Mouse (Mus musculus) intestine, embryonic 16.5 days (tissue): Measurements from ENCODE around the gene AC170998.1. TPM values are rescaled to one million over a fixed set of nuclear protein-coding genes. Genes with fewer than 3 reads are reported as not detected.

Source experiments
- ATAC-seq: fragments of 200-750 bp; cut with Nextera tagmentation; 2 replicates; pipeline ENCODE4 v1.8.0; 2017; ENCODE audit warnings: moderate TSS enrichment, moderate library complexity
- H3K27ac ChIP-seq: fragments of 300-500 bp; sonication (generic); 2 replicates; pipeline ENCODE4 v1.5.1; 2014; ENCODE audit warnings: mild to moderate bottlenecking, low read length
- H3K27me3 ChIP-seq: fragments of 300-500 bp; sonication (generic); replicated peaks from 2 replicates; pipeline ENCODE4 v1.6.1; 2014; ENCODE audit warnings: low read length, control low read depth, mixed read lengths; ENCODE audit not compliant: control insufficient read depth, insufficient read depth
- H3K36me3 ChIP-seq: fragments of 300-500 bp; sonication (generic); 2 replicates; pipeline ENCODE4 v1.6.1; 2014; ENCODE audit warnings: low read length, control low read depth; ENCODE audit not compliant: control insufficient read depth, insufficient read depth
- H3K4me1 ChIP-seq: fragments of 300-500 bp; sonication (generic); 2 replicates; pipeline ENCODE4 v1.6.1; 2014; ENCODE audit warnings: low read length, control low read depth, mixed read lengths; ENCODE audit not compliant: control insufficient read depth, insufficient read depth
- H3K4me2 ChIP-seq: fragments of 300-500 bp; sonication (generic); 2 replicates; pipeline ENCODE4 v1.6.1; 2014; ENCODE audit warnings: low read depth, low read length, control low read depth
- H3K4me3 ChIP-seq: fragments of 300-500 bp; sonication (generic); 2 replicates; pipeline ENCODE4 v1.5.1; 2014; ENCODE audit warnings: mild to moderate bottlenecking, low read length
- H3K9ac ChIP-seq: fragments of 300-500 bp; sonication (generic); 2 replicates; pipeline ENCODE4 v1.6.1; 2014; ENCODE audit warnings: low read depth, low read length
- H3K9me3 ChIP-seq: fragments of 300-500 bp; sonication (generic); 2 replicates; pipeline ENCODE4 v1.6.1; 2016; ENCODE audit warnings: low read length, control low read depth; ENCODE audit not compliant: control insufficient read depth
- WGBS: fragments of 180-500 bp; shearing (Covaris S2); extraction: QIAGEN DNeasy Blood & Tissue Kit; methylation state at CpG from one replicate; pipeline ENCODE4 v1.1.7; 2014; 5-methylcytosine and 5-hydroxymethylcytosine counted together
- polyA plus RNA-seq: library from polyadenylated mRNA; unstranded; fragments of >200 nt; fragmentation: Nextera tagmentation; extraction: Ambion mirVana; gene quantifications from 2 replicates; pipeline ENCODE4 v1.2.1, GENCODE M21; 2015

Gene AC170998.1
- polyA plus RNA-seq, 1 experiment from 2014 or later: 2.1 TPM

DNA sequence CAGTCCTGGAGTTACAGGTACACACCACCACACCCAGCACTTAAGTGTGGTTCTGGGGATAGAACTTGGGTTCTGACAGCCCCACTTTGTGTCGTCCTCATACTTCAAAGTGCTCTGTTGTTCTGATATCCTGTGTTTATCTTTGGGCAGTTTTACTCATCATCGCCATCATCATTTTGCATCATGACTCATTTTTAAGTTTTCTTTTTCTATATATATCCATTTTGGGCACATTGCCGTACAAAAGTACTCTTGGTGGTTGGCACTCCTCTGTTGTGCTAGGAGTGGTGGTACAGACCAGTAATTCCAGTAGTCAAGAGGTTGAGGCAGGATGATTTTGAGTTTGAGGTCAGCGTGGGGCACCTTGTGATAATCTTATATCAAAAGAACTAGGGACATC is 24.7 kb upstream of the AC170998.1 start:
- no peak overlapping the region for H3K4me3 ChIP-seq
- WGBS: 87% methylated on average over 4 of the region's 4 CpGs
- no peaks in the 10 kb centered on the region for H3K9me3 ChIP-seq
- no peak overlapping the region for H3K4me2 ChIP-seq
- H3K27me3 ChIP-seq: no peaks in the 10 kb centered on the region
- no peak for ATAC-seq
- no peak overlapping the region for H3K27ac ChIP-seq
- no peak overlapping the region for H3K9ac ChIP-seq
- H3K4me1 ChIP-seq: peaks cover 33% of the 10 kb centered on the region
- no peaks in the 10 kb centered on the region for H3K36me3 ChIP-seq

- 76% methylated on average over 3 of the region's 3 CpGs for WGBS
- Histone ChIP-seq H3K27ac (no peak overlapping the region), H3K4me2 (no peak overlapping the region), H3K4me1 (peaks cover 27% of the 10 kb centered on the region), H3K9ac (no peak overlapping the region), H3K36me3 (no peaks in the 10 kb centered on the region), H3K4me3 (no peak overlapping the region), H3K27me3 (no peaks in the 10 kb centered on the region), H3K9me3 (no peaks in the 10 kb centered on the region)
- ATAC-seq: peak; percentile 71
Measured at GRCm38 (mm10) chr17:28701737-28702136, 24.1 kb upstream of the AC170998.1 start.

DNA sequence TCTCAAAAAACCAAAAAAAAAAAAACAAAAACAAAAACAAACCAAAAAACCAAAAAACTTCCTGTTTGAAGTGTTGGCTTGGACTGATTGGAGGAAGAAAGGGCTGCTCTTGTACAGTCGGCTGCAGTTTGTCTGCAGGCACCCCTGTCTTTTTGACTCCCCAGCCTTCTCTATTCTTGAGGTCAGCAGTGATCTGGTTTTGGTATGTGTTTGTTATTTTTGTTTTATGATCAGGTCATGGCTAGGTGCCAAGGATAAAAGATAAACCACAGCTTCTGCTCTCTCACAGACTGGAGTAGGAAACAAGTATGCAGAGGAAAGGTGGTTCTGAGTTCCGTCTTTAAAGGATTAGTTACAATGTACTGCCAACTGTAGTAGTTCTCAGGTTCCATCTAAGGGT is 23.2 kb upstream of the AC170998.1 start:
- ATAC-seq: no peak
- H3K9ac ChIP-seq: no peak overlapping the region
- no peak overlapping the region for H3K27ac ChIP-seq
- no peak overlapping the region for H3K4me2 ChIP-seq
- H3K36me3 ChIP-seq: no peaks in the 10 kb centered on the region
- no peak overlapping the region for H3K4me3 ChIP-seq
- no peaks in the 10 kb centered on the region for H3K27me3 ChIP-seq
- WGBS: 58% methylated on average over 2 of the region's 2 CpGs
- no peaks in the 10 kb centered on the region for H3K9me3 ChIP-seq
- H3K4me1 ChIP-seq: peaks cover 28% of the 10 kb centered on the region

DNA sequence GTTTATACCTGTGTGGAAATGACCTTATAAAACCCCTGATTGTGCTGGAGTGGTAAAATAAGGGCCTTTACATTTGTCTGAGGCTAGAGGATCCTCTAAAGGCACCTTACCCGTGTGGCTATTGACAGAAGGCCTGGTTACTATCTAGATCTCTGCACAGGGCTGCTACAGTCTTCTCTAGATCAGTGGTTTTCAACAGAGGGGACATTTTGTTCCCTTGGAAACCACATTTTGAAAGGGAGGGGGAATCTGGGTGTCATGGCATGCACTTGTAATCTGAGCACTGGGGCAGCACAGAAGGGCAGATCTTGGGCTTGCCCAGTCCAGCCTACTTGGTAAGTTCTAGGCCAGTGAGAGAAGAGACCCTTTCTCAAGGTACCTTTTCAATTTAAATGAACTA is 19.2 kb upstream of the AC170998.1 start:
- Histone ChIP-seq H3K4me1 (peaks cover 44% of the 10 kb centered on the region), H3K36me3 (no peaks in the 10 kb centered on the region), H3K9me3 (no peaks in the 10 kb centered on the region), H3K4me2 (no peak overlapping the region), H3K27me3 (no peaks in the 10 kb centered on the region), H3K27ac (no peak overlapping the region), H3K4me3 (no peak overlapping the region), H3K9ac (no peak overlapping the region)
- no peak for ATAC-seq
- 26% methylated on average over 1 of the region's 1 CpGs for WGBS

DNA sequence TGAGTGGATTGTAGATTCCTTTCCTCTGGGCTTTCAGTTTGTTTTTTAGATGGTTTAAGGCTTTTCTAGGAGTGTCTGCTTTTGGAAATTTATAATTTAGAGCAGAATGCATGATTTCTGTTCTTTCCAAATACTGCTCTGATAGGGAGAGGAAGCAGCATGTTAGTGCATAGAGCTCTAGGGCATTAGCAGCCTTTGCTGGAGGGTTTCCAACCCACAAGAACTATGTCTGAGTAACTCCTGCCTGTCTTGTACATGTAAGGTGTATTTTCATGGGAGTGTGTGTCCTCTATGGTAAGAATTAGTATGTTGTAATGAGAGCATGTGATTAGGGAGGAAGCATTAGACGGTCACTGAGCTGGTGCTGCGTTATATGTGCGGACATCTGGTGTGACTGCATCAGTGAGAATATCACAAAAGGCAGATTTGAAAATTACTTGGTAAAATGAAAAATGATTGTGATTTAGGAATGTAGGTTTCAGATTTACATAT is 18.7 kb upstream of the AC170998.1 start:
- ATAC-seq: 0 out of 2 replicates have a peak, but pooled peaks have one; percentile 14
- WGBS: 82% methylated on average over 3 of the region's 3 CpGs
- no peak overlapping the region for H3K4me3 ChIP-seq
- no peak overlapping the region for H3K9ac ChIP-seq
- H3K4me1 ChIP-seq: peaks cover 45% of the 10 kb centered on the region
- no peak overlapping the region for H3K27ac ChIP-seq
- H3K9me3 ChIP-seq: no peaks in the 10 kb centered on the region
- H3K36me3 ChIP-seq: no peaks in the 10 kb centered on the region
- H3K27me3 ChIP-seq: no peaks in the 10 kb centered on the region
- H3K4me2 ChIP-seq: no peak overlapping the region

- no peaks in the 10 kb centered on the region for H3K36me3 ChIP-seq
- WGBS: 65% methylated on average over 2 of the region's 2 CpGs
- no peak overlapping the region for H3K4me2 ChIP-seq
- peaks cover 44% of the 10 kb centered on the region for H3K4me1 ChIP-seq
- no peaks in the 10 kb centered on the region for H3K9me3 ChIP-seq
- H3K4me3 ChIP-seq: no peak overlapping the region
- no peak for ATAC-seq
- no peaks in the 10 kb centered on the region for H3K27me3 ChIP-seq
- H3K27ac ChIP-seq: no peak overlapping the region
- no peak overlapping the region for H3K9ac ChIP-seq
Measured at GRCm38 (mm10) chr17:28707816-28708215, 18.1 kb upstream of the AC170998.1 start.

DNA sequence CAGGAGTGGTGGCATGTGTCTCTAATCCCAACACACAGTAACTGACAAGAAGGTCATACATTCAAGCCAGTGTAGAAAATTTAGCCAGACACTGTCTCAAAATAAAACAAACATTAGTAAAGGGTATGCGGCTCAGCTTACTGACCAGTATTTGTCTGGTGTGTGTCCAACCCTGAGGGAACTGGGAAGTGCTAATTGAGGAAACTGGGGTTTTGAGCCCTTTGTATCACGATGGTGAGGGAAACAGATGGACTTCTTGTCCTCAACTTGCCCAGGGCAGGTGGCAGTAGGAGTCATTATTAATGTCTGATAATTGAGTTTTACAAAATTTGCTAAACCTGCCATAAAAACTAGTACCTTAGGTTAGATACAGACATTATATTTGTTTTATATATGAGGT is 16.9 kb upstream of the AC170998.1 start:
- Histone ChIP-seq H3K9ac (no peak overlapping the region), H3K9me3 (no peaks in the 10 kb centered on the region), H3K4me3 (no peak overlapping the region), H3K36me3 (peaks cover 5% of the 10 kb centered on the region), H3K4me2 (no peak overlapping the region), H3K27me3 (no peaks in the 10 kb centered on the region), H3K4me1 (peaks cover 44% of the 10 kb centered on the region), H3K27ac (no peak overlapping the region)
- ATAC-seq: no peak
- 40% methylated on average over 2 of the region's 2 CpGs for WGBS

GRCm38 (mm10) chr17:28709552-28710290 is 16.2 kb upstream of the AC170998.1 start:
- ATAC-seq: peak; percentile 37
- Histone ChIP-seq H3K4me3 (no peak overlapping the region), H3K27ac (peak overlapping the region; percentile 45), H3K9ac (no peak overlapping the region), H3K4me1 (peaks cover 44% of the 10 kb centered on the region), H3K27me3 (no peaks in the 10 kb centered on the region), H3K9me3 (no peaks in the 10 kb centered on the region), H3K36me3 (peaks cover 12% of the 10 kb centered on the region), H3K4me2 (no peak overlapping the region)
- 55% methylated on average over 8 of the region's 8 CpGs for WGBS

DNA sequence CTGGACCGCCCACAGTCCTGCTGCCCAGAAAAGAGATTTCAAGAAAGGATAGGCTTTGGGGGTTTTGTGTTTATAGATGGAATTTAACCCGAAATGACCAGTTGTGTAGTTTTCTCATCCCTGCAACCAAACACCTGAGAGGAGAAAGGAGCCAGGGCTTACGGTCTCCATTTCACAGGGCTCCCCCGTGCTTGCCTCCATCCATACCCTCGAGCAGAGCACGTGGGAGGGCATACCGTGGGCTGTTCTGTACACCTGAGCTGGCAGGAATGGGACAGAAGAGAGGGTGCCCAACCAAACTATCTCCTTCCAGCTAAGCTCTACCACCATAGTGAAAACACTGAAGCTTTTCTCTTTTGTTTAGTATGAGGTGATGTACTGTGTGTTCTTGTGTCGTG is 15.6 kb upstream of the AC170998.1 start:
- Histone ChIP-seq H3K36me3 (peaks cover 12% of the 10 kb centered on the region), H3K9me3 (no peaks in the 10 kb centered on the region), H3K9ac (no peak overlapping the region), H3K4me1 (peaks cover 44% of the 10 kb centered on the region), H3K27ac (no peak overlapping the region), H3K4me2 (no peak overlapping the region), H3K4me3 (no peak overlapping the region), H3K27me3 (no peaks in the 10 kb centered on the region)
- WGBS: 83% methylated on average over 8 of the region's 8 CpGs
- no peak for ATAC-seq

DNA sequence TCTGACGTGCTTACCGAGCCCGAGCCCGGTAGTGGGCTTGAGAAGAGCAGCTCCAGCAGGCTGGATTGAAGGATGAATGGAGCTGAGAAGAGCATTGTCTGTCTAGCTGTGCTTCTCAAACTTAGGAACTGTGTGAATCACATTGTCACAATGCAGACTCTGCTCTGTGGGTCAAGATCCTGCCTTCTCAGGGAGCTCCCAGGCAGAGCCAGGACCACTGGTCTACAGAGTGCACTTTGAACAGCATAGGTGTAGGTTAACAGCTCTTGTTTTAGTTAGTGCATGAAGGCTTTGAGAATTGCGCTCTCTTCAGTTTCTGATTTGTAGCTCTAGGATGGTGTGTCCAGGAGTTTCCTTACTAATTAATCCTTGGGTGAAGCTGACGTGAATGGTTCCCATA is 14.6 kb upstream of the AC170998.1 start:
- no peak overlapping the region for H3K4me3 ChIP-seq
- H3K27me3 ChIP-seq: no peaks in the 10 kb centered on the region
- no peak overlapping the region for H3K27ac ChIP-seq
- H3K36me3 ChIP-seq: peaks cover 14% of the 10 kb centered on the region
- H3K9ac ChIP-seq: no peak overlapping the region
- no peaks in the 10 kb centered on the region for H3K9me3 ChIP-seq
- H3K4me2 ChIP-seq: no peak overlapping the region; the same call in 1 of the 2 replicates
- 90% methylated on average over 6 of the region's 6 CpGs for WGBS
- peak; percentile 48 for ATAC-seq
- peaks cover 47% of the 10 kb centered on the region for H3K4me1 ChIP-seq
